Mouse (Mus musculus): ENCODE results near the gene Gpr108. TPM values are rescaled to one million over a fixed set of nuclear protein-coding genes. Genes with fewer than 3 reads are reported as not detected.
A peak's percentile ranks its signal among the peaks of the same experiment; 100 is the strongest.

The Gpr108 gene
- polyA plus RNA-seq, 1 experiment = 46.5 TPM

DNA sequence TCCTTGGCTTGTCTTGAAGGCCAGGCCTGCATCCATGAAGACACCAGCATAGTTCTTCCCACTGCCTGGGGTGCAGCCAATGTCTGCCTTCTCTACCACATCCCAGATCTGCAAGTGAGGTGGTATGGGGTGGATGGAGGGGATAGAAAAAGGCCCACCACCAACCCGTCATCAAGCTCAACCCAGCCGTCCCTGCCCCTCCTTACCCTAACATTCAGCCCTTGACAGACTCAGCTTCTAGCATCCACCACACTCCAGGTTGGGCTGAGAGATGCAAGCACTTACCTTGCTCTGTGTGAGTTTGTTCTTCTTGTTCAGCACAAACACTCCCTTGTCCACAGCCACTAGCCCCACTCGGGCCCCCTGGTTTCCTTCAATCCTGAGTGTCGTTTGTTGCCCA is 26.3 kb downstream of the Gpr108 start:
- TF ChIP-seq CTCF (IDR thresholded peaks at IDR 0.05; ENCODE audit: extremely low read depth, insufficient read length, insufficient replicate concordance, low read depth, low read length) (no peak), POLR2A (IDR thresholded peaks at IDR 0.05; ENCODE audit: low read depth, low read length) (no peak)
- WGBS = 53% methylated on average over 4 of the region's 4 CpGs
- 0 out of 2 replicates have a peak, but pooled peaks cover 2% of the 10 kb centered on the region for H3K4me1 ChIP-seq (ENCODE audit: control insufficient read depth, insufficient read depth, insufficient read length, low read length)

DNA sequence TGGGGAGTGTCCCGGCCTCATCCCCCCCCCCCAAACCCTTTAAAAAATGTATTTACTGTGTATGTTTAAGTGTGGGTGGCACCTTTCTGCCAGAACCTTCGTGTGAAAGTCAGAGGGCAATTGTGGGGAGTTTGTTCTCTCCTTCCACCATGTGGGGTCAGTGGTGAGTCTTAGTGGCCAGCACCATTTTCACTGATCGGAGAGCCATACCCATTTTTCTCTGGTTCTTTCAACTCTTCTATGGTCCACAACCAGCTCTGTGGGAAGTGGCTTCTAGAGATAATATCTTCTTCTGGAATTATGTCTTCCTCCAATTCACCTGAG is 28.4 kb downstream of the Gpr108 start:
- H3K27ac ChIP-seq (ENCODE audit: insufficient read depth, low read depth, low read length) = no peak overlapping the region
- H3K36me3 ChIP-seq (ENCODE audit: control insufficient read depth, insufficient read depth, low read length) = no peaks in the 10 kb centered on the region
- no peaks in the 10 kb centered on the region for H3K27me3 ChIP-seq (ENCODE audit: control insufficient read depth, insufficient read depth, low read length)
- TF ChIP-seq POLR2A (IDR thresholded peaks at IDR 0.05; ENCODE audit: low read depth, low read length) = no peak
- TF ChIP-seq CTCF (IDR thresholded peaks at IDR 0.05; ENCODE audit: extremely low read depth, insufficient read length, insufficient replicate concordance, low read depth, low read length) = peak; percentile 62; the same call in 1 of the 2 replicates
- 10% methylated on average over 3 of the region's 3 CpGs for WGBS
- 0 out of 2 replicates have a peak, but pooled peaks cover 2% of the 10 kb centered on the region for H3K4me1 ChIP-seq (ENCODE audit: control insufficient read depth, insufficient read depth, insufficient read length, low read length)
- no peak overlapping the region for H3K4me3 ChIP-seq (ENCODE audit: low read depth, low read length)

More for the DNA sequence above, 26.3 kb downstream of the Gpr108 start:
- no peaks in the 10 kb centered on the region for H3K36me3 ChIP-seq (ENCODE audit: control insufficient read depth, insufficient read depth, low read length)
- H3K27ac ChIP-seq (ENCODE audit: insufficient read depth, low read depth, low read length) = no peak overlapping the region
- no peak overlapping the region for H3K4me3 ChIP-seq (ENCODE audit: low read depth, low read length)
- H3K27me3 ChIP-seq (ENCODE audit: control insufficient read depth, insufficient read depth, low read length) = no peaks in the 10 kb centered on the region

DNA sequence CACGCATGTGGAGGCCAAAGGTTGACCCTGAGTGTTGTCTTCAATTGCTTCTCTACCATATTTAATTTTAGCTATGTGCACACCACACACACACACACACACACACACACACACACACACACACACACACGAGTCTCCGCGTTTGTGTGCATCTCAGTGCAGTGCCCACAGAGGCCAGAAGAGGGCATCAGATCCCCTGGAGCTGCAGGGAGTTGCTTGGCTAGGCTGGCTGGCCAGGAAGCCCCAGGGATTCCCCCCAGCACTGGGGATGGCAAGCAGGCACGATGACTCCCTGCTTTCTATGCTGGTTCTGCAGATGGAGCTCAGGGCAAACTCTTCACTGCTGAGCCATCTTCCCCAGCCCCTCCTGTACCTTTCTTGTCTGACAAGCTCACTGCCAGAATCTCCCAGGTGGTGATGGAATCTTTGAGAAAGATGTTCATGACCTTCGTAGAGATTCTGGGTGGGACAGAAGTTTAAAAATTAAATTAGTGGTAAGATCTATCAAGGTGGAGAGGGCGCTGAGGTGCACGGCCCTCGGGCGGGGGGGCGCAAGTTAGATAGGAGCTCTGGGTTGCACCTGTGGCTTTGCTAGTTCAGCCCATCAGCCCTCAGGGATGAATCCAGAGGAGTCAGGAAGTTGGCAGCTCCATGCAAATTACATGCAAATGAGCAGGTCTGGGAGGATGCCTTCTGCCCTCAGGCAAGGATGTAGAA is 28.9 kb downstream of the Gpr108 start:
- H3K27me3 ChIP-seq (ENCODE audit: control insufficient read depth, insufficient read depth, low read length) = no peaks in the 10 kb centered on the region
- H3K4me1 ChIP-seq (ENCODE audit: control insufficient read depth, insufficient read depth, insufficient read length, low read length) = 0 out of 2 replicates have a peak, but pooled peaks cover 2% of the 10 kb centered on the region
- no peaks in the 10 kb centered on the region for H3K36me3 ChIP-seq (ENCODE audit: control insufficient read depth, insufficient read depth, low read length)
- H3K27ac ChIP-seq (ENCODE audit: insufficient read depth, low read depth, low read length) = no peak overlapping the region
- 16% methylated on average over 11 of the region's 11 CpGs for WGBS
- TF ChIP-seq POLR2A (IDR thresholded peaks at IDR 0.05; ENCODE audit: low read depth, low read length) = no peak
- peak; percentile 61; the same call in 1 of the 2 replicates for TF ChIP-seq CTCF (IDR thresholded peaks at IDR 0.05; ENCODE audit: extremely low read depth, insufficient read length, insufficient replicate concordance, low read depth, low read length)
- no peak overlapping the region for H3K4me3 ChIP-seq (ENCODE audit: low read depth, low read length)

DNA sequence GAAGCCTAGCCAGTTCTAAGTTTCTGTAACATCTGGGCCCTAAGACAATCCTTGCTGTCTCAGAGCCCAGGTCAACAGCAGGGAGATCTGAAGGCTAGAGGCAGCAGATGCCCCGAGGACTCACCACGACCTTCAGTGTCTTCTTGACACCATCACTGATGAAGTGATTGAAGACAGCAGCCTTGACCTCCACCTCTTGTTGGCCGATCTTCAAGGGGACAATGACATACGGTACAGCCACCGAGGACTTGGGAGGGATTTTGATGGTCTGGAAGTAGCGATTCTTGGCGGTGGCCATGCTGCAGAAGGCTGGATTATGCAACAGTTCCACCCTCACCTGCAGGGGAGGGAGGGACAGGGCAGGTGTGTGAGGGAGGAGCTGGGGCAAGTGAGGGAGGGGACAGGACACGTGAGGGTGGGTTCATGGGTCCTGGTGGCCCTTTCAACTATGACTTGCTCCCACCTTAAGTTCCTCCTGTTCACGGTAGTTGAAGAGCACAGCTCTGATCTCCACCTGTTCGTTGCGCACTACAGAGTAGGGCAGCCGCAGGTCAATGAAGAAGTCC is 29.8 kb downstream of the Gpr108 start:
- Histone ChIP-seq H3K27ac (ENCODE audit: insufficient read depth, low read depth, low read length) (no peak overlapping the region), H3K4me1 (ENCODE audit: control insufficient read depth, insufficient read depth, insufficient read length, low read length) (0 out of 2 replicates have a peak, but pooled peaks cover 2% of the 10 kb centered on the region), H3K4me3 (ENCODE audit: low read depth, low read length) (no peak overlapping the region), H3K27me3 (ENCODE audit: control insufficient read depth, insufficient read depth, low read length) (no peaks in the 10 kb centered on the region), H3K36me3 (ENCODE audit: control insufficient read depth, insufficient read depth, low read length) (no peaks in the 10 kb centered on the region)
- no peak for TF ChIP-seq POLR2A (IDR thresholded peaks at IDR 0.05; ENCODE audit: low read depth, low read length)
- TF ChIP-seq CTCF (IDR thresholded peaks at IDR 0.05; ENCODE audit: extremely low read depth, insufficient read length, insufficient replicate concordance, low read depth, low read length) = no peak
- 60% methylated on average over 12 of the region's 12 CpGs for WGBS

DNA sequence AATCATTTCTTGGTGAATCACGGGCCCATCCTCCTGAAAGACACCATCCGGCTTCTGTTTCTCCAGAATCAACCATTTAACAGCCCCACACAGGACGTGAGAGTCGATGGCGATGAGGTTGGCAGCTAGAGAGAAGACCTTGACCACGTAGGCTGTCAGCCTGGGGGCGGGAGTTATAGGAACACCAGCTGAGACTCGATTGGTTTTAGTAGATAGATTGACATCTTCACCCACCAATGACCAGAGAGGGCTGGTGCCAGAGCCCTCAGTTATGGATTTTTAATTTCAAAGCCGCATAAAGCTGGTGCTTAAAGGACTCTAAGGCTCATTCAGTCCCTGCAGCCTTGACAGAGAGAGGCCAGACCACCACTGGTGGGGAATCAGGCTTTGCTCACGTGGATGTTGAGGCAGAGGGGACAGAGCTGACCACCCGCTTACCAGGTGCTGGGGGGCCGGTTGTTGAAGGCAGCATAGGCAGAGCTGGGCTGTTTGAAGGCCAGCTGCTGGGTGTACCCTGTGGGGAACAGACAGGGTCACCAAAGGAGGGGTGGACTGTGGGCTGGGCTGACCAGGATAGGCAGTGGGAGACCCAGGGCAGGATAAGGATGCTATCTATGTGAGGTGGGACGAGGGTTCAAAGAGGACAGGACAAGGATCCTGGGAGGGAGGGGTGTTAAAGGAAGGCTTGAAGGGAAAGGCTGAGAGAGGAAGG is 33.4 kb downstream of the Gpr108 start:
- Histone ChIP-seq H3K4me1 (ENCODE audit: control insufficient read depth, insufficient read depth, insufficient read length, low read length) (0 out of 2 replicates have a peak, but pooled peaks cover 2% of the 10 kb centered on the region), H3K27me3 (ENCODE audit: control insufficient read depth, insufficient read depth, low read length) (no peaks in the 10 kb centered on the region), H3K27ac (ENCODE audit: insufficient read depth, low read depth, low read length) (no peak overlapping the region), H3K4me3 (ENCODE audit: low read depth, low read length) (no peak overlapping the region), H3K36me3 (ENCODE audit: control insufficient read depth, insufficient read depth, low read length) (no peaks in the 10 kb centered on the region)
- no peak for TF ChIP-seq POLR2A (IDR thresholded peaks at IDR 0.05; ENCODE audit: low read depth, low read length)
- no peak for TF ChIP-seq CTCF (IDR thresholded peaks at IDR 0.05; ENCODE audit: extremely low read depth, insufficient read length, insufficient replicate concordance, low read depth, low read length)
- 36% methylated on average over 13 of the region's 13 CpGs for WGBS

DNA sequence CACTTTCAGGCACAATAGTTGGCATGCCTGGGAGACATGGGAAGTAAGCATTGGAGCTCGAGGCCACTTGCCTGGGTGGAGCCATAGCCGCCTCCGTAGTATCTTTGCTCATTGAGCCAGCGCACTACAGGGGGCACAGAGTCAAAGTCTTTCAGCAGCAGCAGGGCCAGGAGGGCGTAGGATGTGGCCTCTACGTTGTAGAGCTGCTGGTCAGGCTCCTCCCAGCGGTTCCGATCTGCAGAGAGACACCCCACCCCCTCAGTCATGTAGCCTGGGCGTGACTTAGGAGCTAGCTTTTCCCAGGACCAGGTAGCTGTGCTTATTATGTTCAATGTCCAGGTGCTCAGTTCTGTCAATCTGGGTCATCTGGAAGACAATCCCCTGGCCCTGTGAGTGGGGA is 36.7 kb downstream of the Gpr108 start:
- H3K36me3 ChIP-seq (ENCODE audit: control insufficient read depth, insufficient read depth, low read length) = no peaks in the 10 kb centered on the region
- no peaks in the 10 kb centered on the region for H3K4me1 ChIP-seq (ENCODE audit: control insufficient read depth, insufficient read depth, insufficient read length, low read length)
- no peaks in the 10 kb centered on the region for H3K27me3 ChIP-seq (ENCODE audit: control insufficient read depth, insufficient read depth, low read length)
- H3K4me3 ChIP-seq (ENCODE audit: low read depth, low read length) = no peak overlapping the region
- H3K27ac ChIP-seq (ENCODE audit: insufficient read depth, low read depth, low read length) = no peak overlapping the region
- WGBS = 42% methylated on average over 9 of the region's 9 CpGs
- TF ChIP-seq POLR2A (IDR thresholded peaks at IDR 0.05; ENCODE audit: low read depth, low read length) (no peak), CTCF (IDR thresholded peaks at IDR 0.05; ENCODE audit: extremely low read depth, insufficient read length, insufficient replicate concordance, low read depth, low read length) (no peak)

DNA sequence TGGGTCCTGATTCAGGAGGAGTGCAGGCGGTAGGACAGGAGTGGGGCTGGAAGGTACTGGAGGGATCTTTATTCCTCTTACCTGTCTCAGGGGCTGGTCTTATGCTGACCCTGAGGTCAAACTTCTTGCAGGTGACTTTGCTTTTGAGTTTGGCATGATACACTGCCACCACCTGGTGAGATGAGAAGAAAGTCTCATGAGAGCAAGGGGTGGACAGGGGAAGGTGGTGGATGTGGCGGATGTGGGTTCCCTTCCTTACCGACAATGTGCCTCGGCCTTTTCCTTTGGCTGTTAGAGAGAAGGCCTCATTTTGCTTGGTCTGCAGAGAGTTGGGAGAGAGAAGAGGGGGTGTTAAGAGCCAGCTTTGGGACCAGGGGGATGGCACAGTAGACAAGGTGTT is 38.9 kb downstream of the Gpr108 start:
- Histone ChIP-seq H3K4me1 (ENCODE audit: control insufficient read depth, insufficient read depth, insufficient read length, low read length) (no peaks in the 10 kb centered on the region), H3K27ac (ENCODE audit: insufficient read depth, low read depth, low read length) (no peak overlapping the region), H3K36me3 (ENCODE audit: control insufficient read depth, insufficient read depth, low read length) (no peaks in the 10 kb centered on the region), H3K27me3 (ENCODE audit: control insufficient read depth, insufficient read depth, low read length) (no peaks in the 10 kb centered on the region), H3K4me3 (ENCODE audit: low read depth, low read length) (no peak overlapping the region)
- WGBS = 49% methylated on average over 4 of the region's 4 CpGs
- no peak for TF ChIP-seq CTCF (IDR thresholded peaks at IDR 0.05; ENCODE audit: extremely low read depth, insufficient read length, insufficient replicate concordance, low read depth, low read length)
- no peak for TF ChIP-seq POLR2A (IDR thresholded peaks at IDR 0.05; ENCODE audit: low read depth, low read length)
